Mouse (Mus musculus): ENCODE results near the gene Gse1. TPM values are rescaled to one million over a fixed set of nuclear protein-coding genes. Genes with fewer than 3 reads are reported as not detected.

Gene Gse1
- polyA plus RNA-seq, 1 experiment from 2014 or later, result 6.7 TPM

- 22% methylated on average over 13 of the region's 13 CpGs for WGBS
- H3K4me1 ChIP-seq (ENCODE audit: insufficient read depth, low read length), result peaks cover 58% of the 10 kb centered on the region
- H3K9me3 ChIP-seq (ENCODE audit: low read length), result no peaks in the 10 kb centered on the region; the same call in 1 of the 2 replicates
- H3K27ac ChIP-seq (ENCODE audit: low read length), result no peak overlapping the region
- no peak for ATAC-seq (ENCODE audit: low FRiP score, low TSS enrichment)
- peaks cover 16% of the 10 kb centered on the region for H3K27me3 ChIP-seq (ENCODE audit: insufficient read depth, low read length)
- peak overlapping the region; percentile 61 for H3K4me3 ChIP-seq (ENCODE audit: low read length)
- peaks cover 3% of the 10 kb centered on the region; the same call in 1 of the 2 replicates for H3K36me3 ChIP-seq (ENCODE audit: insufficient read depth, low read length)
- no peak overlapping the region for H3K9ac ChIP-seq (replicated peaks; ENCODE audit: low read length)
- peak overlapping the region; percentile 93 for H3K4me2 ChIP-seq (replicated peaks; ENCODE audit: low read depth, low read length)
Observed at GRCm38 (mm10) chr8:120232913-120233312, 4.7 kb downstream of the Gse1 start.

- ATAC-seq (ENCODE audit: low FRiP score, low TSS enrichment), result no peak
- H3K36me3 ChIP-seq (ENCODE audit: insufficient read depth, low read length), result peaks cover 8% of the 10 kb centered on the region; the same call in 1 of the 2 replicates
- H3K27ac ChIP-seq (ENCODE audit: low read length), result no peak overlapping the region
Observed at GRCm38 (mm10) chr8:120234457-120234856, 6.2 kb downstream of the Gse1 start.

GRCm38 (mm10) chr8:120234866-120235265 lies 6.6 kb downstream of the Gse1 start:
- Histone ChIP-seq H3K9me3 (ENCODE audit: low read length) (peaks cover 4% of the 10 kb centered on the region), H3K9ac (replicated peaks; ENCODE audit: low read length) (no peak overlapping the region; the same call in 1 of the 2 replicates), H3K27me3 (ENCODE audit: insufficient read depth, low read length) (peaks cover 9% of the 10 kb centered on the region; the same call in 1 of the 2 replicates), H3K27ac (ENCODE audit: low read length) (no peak overlapping the region), H3K4me3 (ENCODE audit: low read length) (no peak overlapping the region), H3K4me2 (replicated peaks; ENCODE audit: low read depth, low read length) (no peak overlapping the region), H3K36me3 (ENCODE audit: insufficient read depth, low read length) (peaks cover 8% of the 10 kb centered on the region; the same call in 1 of the 2 replicates), H3K4me1 (ENCODE audit: insufficient read depth, low read length) (peaks cover 46% of the 10 kb centered on the region)
- 54% methylated on average over 8 of the region's 8 CpGs for WGBS
- no peak for ATAC-seq (ENCODE audit: low FRiP score, low TSS enrichment)

More at GRCm38 (mm10) chr8:120234457-120234856, 6.2 kb downstream of the Gse1 start:
- Histone ChIP-seq H3K4me3 (ENCODE audit: low read length) (no peak overlapping the region), H3K4me2 (replicated peaks; ENCODE audit: low read depth, low read length) (no peak overlapping the region), H3K4me1 (ENCODE audit: insufficient read depth, low read length) (peaks cover 50% of the 10 kb centered on the region), H3K9ac (replicated peaks; ENCODE audit: low read length) (no peak overlapping the region; the same call in 1 of the 2 replicates), H3K9me3 (ENCODE audit: low read length) (peaks cover 4% of the 10 kb centered on the region), H3K27me3 (ENCODE audit: insufficient read depth, low read length) (peaks cover 11% of the 10 kb centered on the region)
- WGBS, result 62% methylated on average over 12 of the region's 12 CpGs

GRCm38 (mm10) chr8:120243222-120243621 lies 15.0 kb downstream of the Gse1 start:
- no peaks in the 10 kb centered on the region for H3K4me1 ChIP-seq (ENCODE audit: insufficient read depth, low read length)
- peaks cover 6% of the 10 kb centered on the region for H3K9me3 ChIP-seq (ENCODE audit: low read length)
- no peaks in the 10 kb centered on the region for H3K27me3 ChIP-seq (ENCODE audit: insufficient read depth, low read length)
- no peak overlapping the region for H3K4me2 ChIP-seq (replicated peaks; ENCODE audit: low read depth, low read length)
- H3K4me3 ChIP-seq (ENCODE audit: low read length), result no peak overlapping the region
- ATAC-seq (ENCODE audit: low FRiP score, low TSS enrichment), result no peak
- no peak overlapping the region for H3K9ac ChIP-seq (replicated peaks; ENCODE audit: low read length)
- no peak overlapping the region for H3K27ac ChIP-seq (ENCODE audit: low read length)
- WGBS, result 84% methylated on average over 4 of the region's 4 CpGs
- peaks cover 11% of the 10 kb centered on the region for H3K36me3 ChIP-seq (ENCODE audit: insufficient read depth, low read length)

GRCm38 (mm10) chr8:120243916-120244451 lies 15.7 kb downstream of the Gse1 start:
- Histone ChIP-seq H3K4me2 (replicated peaks; ENCODE audit: low read depth, low read length) (no peak overlapping the region), H3K36me3 (ENCODE audit: insufficient read depth, low read length) (peaks cover 10% of the 10 kb centered on the region), H3K9me3 (ENCODE audit: low read length) (peaks cover 5% of the 10 kb centered on the region; the same call in 1 of the 2 replicates), H3K27ac (ENCODE audit: low read length) (no peak overlapping the region), H3K4me1 (ENCODE audit: insufficient read depth, low read length) (no peaks in the 10 kb centered on the region), H3K4me3 (ENCODE audit: low read length) (no peak overlapping the region), H3K27me3 (ENCODE audit: insufficient read depth, low read length) (no peaks in the 10 kb centered on the region), H3K9ac (replicated peaks; ENCODE audit: low read length) (no peak overlapping the region)
- no peak for ATAC-seq (ENCODE audit: low FRiP score, low TSS enrichment)
- WGBS, result 79% methylated on average over 5 of the region's 5 CpGs

- no peak overlapping the region for H3K4me3 ChIP-seq (ENCODE audit: low read length)
- H3K4me2 ChIP-seq (replicated peaks; ENCODE audit: low read depth, low read length), result no peak overlapping the region
- no peaks in the 10 kb centered on the region for H3K27me3 ChIP-seq (ENCODE audit: insufficient read depth, low read length)
- H3K9ac ChIP-seq (replicated peaks; ENCODE audit: low read length), result no peak overlapping the region
- WGBS, result 92% methylated on average over 10 of the region's 10 CpGs
- H3K36me3 ChIP-seq (ENCODE audit: insufficient read depth, low read length), result peaks cover 10% of the 10 kb centered on the region
- H3K9me3 ChIP-seq (ENCODE audit: low read length), result peaks cover 5% of the 10 kb centered on the region; the same call in 1 of the 2 replicates
- no peaks in the 10 kb centered on the region for H3K4me1 ChIP-seq (ENCODE audit: insufficient read depth, low read length)
- no peak overlapping the region for H3K27ac ChIP-seq (ENCODE audit: low read length)
- ATAC-seq (ENCODE audit: low FRiP score, low TSS enrichment), result no peak
Observed at GRCm38 (mm10) chr8:120244553-120244952, 16.3 kb downstream of the Gse1 start.

GRCm38 (mm10) chr8:120247618-120248017 lies 19.4 kb downstream of the Gse1 start:
- H3K4me1 ChIP-seq (ENCODE audit: insufficient read depth, low read length), result peaks cover 13% of the 10 kb centered on the region
- peaks cover 5% of the 10 kb centered on the region; the same call in 1 of the 2 replicates for H3K9me3 ChIP-seq (ENCODE audit: low read length)
- H3K27me3 ChIP-seq (ENCODE audit: insufficient read depth, low read length), result no peaks in the 10 kb centered on the region
- ATAC-seq (ENCODE audit: low FRiP score, low TSS enrichment), result no peak
- no peak overlapping the region for H3K9ac ChIP-seq (replicated peaks; ENCODE audit: low read length)
- no peak overlapping the region for H3K27ac ChIP-seq (ENCODE audit: low read length)
- peaks cover 10% of the 10 kb centered on the region for H3K36me3 ChIP-seq (ENCODE audit: insufficient read depth, low read length)
- H3K4me3 ChIP-seq (ENCODE audit: low read length), result no peak overlapping the region
- no peak overlapping the region for H3K4me2 ChIP-seq (replicated peaks; ENCODE audit: low read depth, low read length)
- WGBS, result 76% methylated on average over 5 of the region's 5 CpGs

GRCm38 (mm10) chr8:120248031-120248430 lies 19.8 kb downstream of the Gse1 start:
- peaks cover 5% of the 10 kb centered on the region; the same call in 1 of the 2 replicates for H3K9me3 ChIP-seq (ENCODE audit: low read length)
- ATAC-seq (ENCODE audit: low FRiP score, low TSS enrichment), result no peak
- no peak overlapping the region for H3K9ac ChIP-seq (replicated peaks; ENCODE audit: low read length)
- H3K27ac ChIP-seq (ENCODE audit: low read length), result no peak overlapping the region
- H3K4me3 ChIP-seq (ENCODE audit: low read length), result no peak overlapping the region
- H3K27me3 ChIP-seq (ENCODE audit: insufficient read depth, low read length), result no peaks in the 10 kb centered on the region
- peaks cover 13% of the 10 kb centered on the region for H3K4me1 ChIP-seq (ENCODE audit: insufficient read depth, low read length)
- H3K4me2 ChIP-seq (replicated peaks; ENCODE audit: low read depth, low read length), result no peak overlapping the region
- peaks cover 10% of the 10 kb centered on the region for H3K36me3 ChIP-seq (ENCODE audit: insufficient read depth, low read length)
- WGBS, result 81% methylated on average over 7 of the region's 7 CpGs

GRCm38 (mm10) chr8:120248451-120248850 lies 20.2 kb downstream of the Gse1 start:
- peaks cover 10% of the 10 kb centered on the region for H3K36me3 ChIP-seq (ENCODE audit: insufficient read depth, low read length)
- H3K4me1 ChIP-seq (ENCODE audit: insufficient read depth, low read length), result peaks cover 13% of the 10 kb centered on the region
- no peak overlapping the region for H3K4me3 ChIP-seq (ENCODE audit: low read length)
- ATAC-seq (ENCODE audit: low FRiP score, low TSS enrichment), result no peak
- no peaks in the 10 kb centered on the region for H3K27me3 ChIP-seq (ENCODE audit: insufficient read depth, low read length)
- H3K9ac ChIP-seq (replicated peaks; ENCODE audit: low read length), result no peak overlapping the region
- no peak overlapping the region for H3K4me2 ChIP-seq (replicated peaks; ENCODE audit: low read depth, low read length)
- H3K27ac ChIP-seq (ENCODE audit: low read length), result no peak overlapping the region
- WGBS, result 89% methylated on average over 4 of the region's 4 CpGs
- H3K9me3 ChIP-seq (ENCODE audit: low read length), result peaks cover 5% of the 10 kb centered on the region; the same call in 1 of the 2 replicates

GRCm38 (mm10) chr8:120249800-120250336 lies 21.6 kb downstream of the Gse1 start:
- H3K9me3 ChIP-seq (ENCODE audit: low read length), result no peaks in the 10 kb centered on the region
- H3K4me3 ChIP-seq (ENCODE audit: low read length), result no peak overlapping the region
- peaks cover 13% of the 10 kb centered on the region for H3K4me1 ChIP-seq (ENCODE audit: insufficient read depth, low read length)
- H3K27me3 ChIP-seq (ENCODE audit: insufficient read depth, low read length), result no peaks in the 10 kb centered on the region
- H3K36me3 ChIP-seq (ENCODE audit: insufficient read depth, low read length), result peaks cover 5% of the 10 kb centered on the region; the same call in 1 of the 2 replicates
- 84% methylated on average over 9 of the region's 9 CpGs for WGBS
- no peak overlapping the region for H3K27ac ChIP-seq (ENCODE audit: low read length)
- H3K9ac ChIP-seq (replicated peaks; ENCODE audit: low read length), result no peak overlapping the region
- no peak overlapping the region for H3K4me2 ChIP-seq (replicated peaks; ENCODE audit: low read depth, low read length)
- no peak for ATAC-seq (ENCODE audit: low FRiP score, low TSS enrichment)
